Mouse (Mus musculus) cerebellum, postnatal 25 days (tissue): ENCODE results near the gene Prkca.
A peak's percentile ranks its signal among the peaks of the same experiment; 100 is the strongest.

Experiments
- DNase-seq, 2 experiments: peaks; one replicate each; pipeline ENCODE4 v3.0.0; 2021; ENCODE audit warnings: mixed read lengths in 2 of 2

Prkca gene

GRCm38 (mm10) chr11:108294305-108294813 lies 49.4 kb downstream of the Prkca start:
- DNase-seq, result no peak

GRCm38 (mm10) chr11:108293843-108294242 lies 49.9 kb downstream of the Prkca start:
- DNase-seq, result no peak

GRCm38 (mm10) chr11:108289192-108289591 lies 54.5 kb downstream of the Prkca start:
- DNase-seq, result no peak

- peak; percentile 43 to 64 for DNase-seq
Measured at GRCm38 (mm10) chr11:108287321-108287720, 56.4 kb downstream of the Prkca start.

GRCm38 (mm10) chr11:108285046-108285445 lies 58.7 kb downstream of the Prkca start:
- DNase-seq, result no peak

GRCm38 (mm10) chr11:108282850-108283459 lies 60.8 kb downstream of the Prkca start:
- DNase-seq, result no peak

- DNase-seq, result no peak
Measured at GRCm38 (mm10) chr11:108279748-108280373, 63.9 kb downstream of the Prkca start.

- DNase-seq, result no peak
Measured at GRCm38 (mm10) chr11:108277096-108277495, 66.6 kb downstream of the Prkca start.

- DNase-seq, result no peak
Measured at GRCm38 (mm10) chr11:108276148-108276547, 67.6 kb downstream of the Prkca start.

GRCm38 (mm10) chr11:108274046-108274445 lies 69.7 kb downstream of the Prkca start:
- peak; percentile 55 to 68 for DNase-seq

GRCm38 (mm10) chr11:108273415-108273965 lies 70.2 kb downstream of the Prkca start:
- no peak for DNase-seq

GRCm38 (mm10) chr11:108272601-108273414 lies 70.9 kb downstream of the Prkca start:
- DNase-seq, result no peak

GRCm38 (mm10) chr11:108271305-108271704 lies 72.4 kb downstream of the Prkca start:
- DNase-seq, result no peak

- no peak for DNase-seq
Measured at GRCm38 (mm10) chr11:108269516-108269915, 74.2 kb downstream of the Prkca start.

- no peak for DNase-seq
Measured at GRCm38 (mm10) chr11:108268421-108269322, 75.1 kb downstream of the Prkca start.

- DNase-seq, result no peak
Measured at GRCm38 (mm10) chr11:108267825-108268224, 75.9 kb downstream of the Prkca start.

- DNase-seq, result no peak
Measured at GRCm38 (mm10) chr11:108267066-108267465, 76.7 kb downstream of the Prkca start.

GRCm38 (mm10) chr11:108263868-108264267 lies 79.9 kb downstream of the Prkca start:
- DNase-seq, result no peak

GRCm38 (mm10) chr11:108263406-108263805 lies 80.3 kb downstream of the Prkca start:
- no peak for DNase-seq

GRCm38 (mm10) chr11:108261751-108262160 lies 82.0 kb downstream of the Prkca start:
- DNase-seq, result no peak

GRCm38 (mm10) chr11:108260775-108261517 lies 82.8 kb downstream of the Prkca start:
- no peak for DNase-seq
